21 mouse cellular contexts compared by ENCODE assay signal in genomic region chr14:117230476-117230875, GRCm38 (mm10).
DNase-seq lines count a peak whose midpoint lies in the region; ATAC-seq and TF ChIP-seq lines count a peak whose summit lies in the region.
"Had no signal": no experiment of that assay in that cellular context is flagged by ENCODE, and none has a peak within 500 bp of the region (broad histone marks: within the 10 kb centered on the region; RNA-seq: fewer than 3 reads in every experiment).

No protein-coding gene starts in this region.

- no peak overlapping the region for H3K9ac ChIP-seq in ES-E14 (ENCODE audit: insufficient read depth, low read depth, low read length, poor library complexity, severe bottlenecking)
- H3K9ac ChIP-seq: embryonic facial prominence, embryonic 12.5 days; forebrain, embryonic 13.5 days; forebrain, embryonic 15.5 days; forebrain, postnatal 0 days had no signal

- no peak for ATAC-seq in frontal cortex, adult (ENCODE audit: low TSS enrichment)
- ATAC-seq: activated CD4-positive, CD25-positive, alpha-beta regulatory T cell, adult 4 months; forebrain, embryonic 13.5 days; forebrain, embryonic 15.5 days; forebrain, postnatal 0 days had no signal

- no peak overlapping the region for H3K27ac ChIP-seq in ES-E14 (ENCODE audit: insufficient read depth, low read depth, low read length, poor library complexity, severe bottlenecking)
- H3K27ac ChIP-seq: embryonic facial prominence, embryonic 10.5 days; embryonic facial prominence, embryonic 12.5 days; forebrain, embryonic 13.5 days; forebrain, embryonic 15.5 days had no signal

- H3K4me3 ChIP-seq in E14TG2a.4 (replicated peaks; ENCODE audit: low read length): 0 out of 2 replicates have a peak overlapping the region, but pooled peaks have one; percentile 20
- no peak overlapping the region for H3K4me3 ChIP-seq in ES-E14 (ENCODE audit: insufficient read depth in 1 of 2, low read depth in 1 of 2, low read length in 2 of 2, poor library complexity in 1 of 2, severe bottlenecking in 1 of 2)
- H3K4me3 ChIP-seq: embryonic facial prominence, embryonic 10.5 days; embryonic facial prominence, embryonic 12.5 days; forebrain, embryonic 13.5 days; forebrain, embryonic 15.5 days had no signal

- TF ChIP-seq CTCF in E14TG2a.4 (conservative IDR thresholded peaks at IDR 0.05; ENCODE audit: low read length): no peak

- DNase-seq in ES-E14 (ENCODE audit: low read depth, low spot score) (peak; percentile 35), WW6 (ENCODE audit: low read depth, low spot score) (peak; percentile 18)
- no peak for DNase-seq in urinary bladder, adult 2 months (ENCODE audit: low spot score)
- DNase-seq in frontal cortex, postnatal 25 days (ENCODE audit: low spot score in 2 of 2): no peak
- no peak for DNase-seq in heart, adult 18-20 months
- DNase-seq: adrenal gland, adult 8-10 months; adrenal gland, postnatal 14 days; adrenal gland, postnatal 36 days; cerebellum, adult 11-12 months; cerebellum, adult 2 months; cerebellum, adult 9-10 months; cerebellum, postnatal 10 days; cerebellum, postnatal 25 days; forebrain, postnatal 0 days had no signal

- peaks cover 14% of the 10 kb centered on the region for H3K4me1 ChIP-seq in E14TG2a.4 (replicated peaks; ENCODE audit: low read depth, low read length)
- peaks cover 0 to 5% of the 10 kb centered on the region in 2 experiments; a peak in 2 of 4 replicates for H3K4me1 ChIP-seq in ES-E14 (ENCODE audit: control insufficient read depth in 2 of 2, insufficient read depth in 2 of 2, low read length in 2 of 2, poor library complexity in 1 of 2)
- H3K4me1 ChIP-seq: embryonic facial prominence, embryonic 10.5 days; embryonic facial prominence, embryonic 12.5 days; forebrain, embryonic 13.5 days had no signal

- H3K9me3 ChIP-seq in E14TG2a.4 (ENCODE audit: low read length) (no peaks in the 10 kb centered on the region), ES-E14 (ENCODE audit: control insufficient read depth, insufficient read depth, low read depth, low read length) (no peaks in the 10 kb centered on the region)
- H3K9me3 ChIP-seq: embryonic facial prominence, embryonic 10.5 days; embryonic facial prominence, embryonic 12.5 days; forebrain, embryonic 13.5 days; forebrain, embryonic 15.5 days had no signal

- no peaks in the 10 kb centered on the region for H3K36me3 ChIP-seq in E14TG2a.4 (ENCODE audit: insufficient read depth, low read length)
- no peaks in the 10 kb centered on the region for H3K36me3 ChIP-seq in ES-E14 (ENCODE audit: control insufficient read depth, insufficient read depth, low read length, poor library complexity, severe bottlenecking)
- H3K36me3 ChIP-seq: embryonic facial prominence, embryonic 10.5 days; embryonic facial prominence, embryonic 12.5 days; forebrain, embryonic 15.5 days had no signal

- no peaks in the 10 kb centered on the region for H3K27me3 ChIP-seq in E14TG2a.4 (ENCODE audit: insufficient read depth, low read length)
- H3K27me3 ChIP-seq: embryonic facial prominence, embryonic 12.5 days; forebrain, embryonic 13.5 days; forebrain, embryonic 15.5 days had no signal

- in situ Hi-C loops in ES-E14 (cut with MboI; ENCODE audit: low sequenced_read_pairs in 2 of 2, unreplicated experiment in 2 of 2): no loop called here

TF ChIP-seq in ES-E14, 5 proteins besides CTCF, POLR2A, EP300 and RAD21:
- TF ChIP-seq MAFK (IDR thresholded peaks at IDR 0.05; ENCODE audit: insufficient read depth, low read depth, low read length) (no peak), CHD2 (IDR thresholded peaks at IDR 0.05; ENCODE audit: low read depth, low read length) (no peak), ZC3H11A (IDR thresholded peaks at IDR 0.05; ENCODE audit: borderline replicate concordance, low read depth, low read length) (no peak), HCFC1 (IDR thresholded peaks at IDR 0.05; ENCODE audit: borderline replicate concordance, insufficient read depth, low read length) (no peak), ZNF384 (IDR thresholded peaks at IDR 0.05; ENCODE audit: low read depth, low read length) (no peak)

Comparison
In these comparisons a context has a peak if more than half of its experiments do, and no peak if none do; other contexts are left out.
1. DNase-seq: peak in ES-E14 (single experiment) and WW6 (single experiment); none in urinary bladder, adult 2 months (single experiment), frontal cortex, postnatal 25 days (0 of 2) and heart, adult 18-20 months (0 of 2).